Mouse (Mus musculus): ENCODE results near the gene Ddi2.

- TF ChIP-seq CTCF (IDR thresholded peaks at IDR 0.05) (no peak), EP300 (IDR thresholded peaks at IDR 0.05) (no peak)
Observed at GRCm38 (mm10) chr4:141628661-141629060, 94.6 kb downstream of the Ddi2 start.

All from lung, postnatal 0 days (tissue).